Mouse (Mus musculus) 3T3-L1 (cell line): ENCODE measurements around the gene Dnajc12.
"Not testable (repeated sequence)": the region's sequence is repeated elsewhere in the genome, so short reads cannot be mapped to it uniquely, and the experiment has no call there.

Source experiments
- DNase-seq: peaks from one replicate; pipeline ENCODE4 v3.0.0-alpha.2; 2015; ENCODE audit warnings: low read depth, low spot score

Dnajc12 gene

DNA sequence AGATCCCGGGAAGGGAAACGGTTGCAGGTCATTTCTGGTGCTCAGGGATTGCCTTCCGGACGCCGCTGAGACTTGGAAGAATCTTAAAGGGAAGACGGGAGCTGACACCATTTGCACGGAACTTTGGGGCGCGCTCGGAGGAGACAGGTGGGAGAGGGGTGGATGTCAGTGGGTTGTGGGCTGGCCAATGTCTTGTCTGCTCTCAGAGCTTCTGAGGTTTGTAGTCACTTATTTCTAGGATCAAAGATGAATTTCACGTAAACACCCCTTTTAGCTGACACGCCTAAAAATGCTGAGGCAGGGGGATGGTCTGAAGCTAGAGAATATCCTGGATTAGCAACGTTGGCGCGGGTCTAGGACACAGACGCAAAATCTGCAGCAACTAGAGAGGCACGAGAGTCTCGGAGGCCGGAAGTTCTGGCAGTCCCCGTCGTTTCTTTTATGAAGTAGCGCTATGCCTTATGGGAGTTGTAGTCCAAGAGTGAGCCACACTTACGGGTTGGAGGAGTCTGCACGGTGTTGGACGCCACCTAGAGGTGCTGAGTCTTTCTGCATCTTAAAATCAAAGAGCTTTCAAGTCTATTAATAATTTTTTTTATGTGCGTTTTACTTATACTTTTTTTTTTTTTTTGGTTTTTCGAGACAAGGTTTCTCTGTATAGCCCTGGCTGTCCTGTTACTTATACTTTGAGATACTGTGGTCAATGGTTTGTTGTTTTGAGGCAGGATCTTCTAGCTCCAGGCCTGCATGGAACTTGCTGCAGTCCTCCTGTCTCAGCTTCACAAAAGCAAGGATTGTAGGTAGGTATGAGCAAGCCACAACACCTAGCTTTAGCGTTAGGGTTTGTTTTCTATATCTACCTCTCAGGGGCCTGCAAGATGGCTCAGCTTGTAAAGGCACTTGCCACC is at the start of gene Dnajc12:
TSS of gene Dnajc12 (plus strand) at position 72 of the 908 bp plus-strand sequence.
- peak; percentile 99 for DNase-seq

DNA sequence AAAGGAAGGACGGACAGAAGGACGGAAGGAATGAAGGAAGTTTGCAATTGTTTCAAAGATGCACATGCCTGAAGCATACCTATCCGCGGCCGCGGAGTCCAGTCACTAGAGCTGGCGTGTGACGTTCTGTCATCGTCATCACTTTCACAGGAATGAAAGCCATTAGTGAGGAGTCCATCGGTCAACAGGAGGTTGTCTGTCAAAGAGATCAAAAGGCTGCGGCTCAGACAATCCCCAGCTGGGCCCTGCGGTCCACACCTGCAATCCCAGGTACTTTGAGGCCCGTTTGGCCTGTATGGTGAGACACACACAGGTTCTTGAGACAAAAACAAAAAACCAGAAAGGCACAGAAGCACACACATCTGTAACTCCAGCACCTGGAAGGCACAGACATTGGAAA is 45.3 kb upstream of the Dnajc12 start:
- DNase-seq = no peak

DNA sequence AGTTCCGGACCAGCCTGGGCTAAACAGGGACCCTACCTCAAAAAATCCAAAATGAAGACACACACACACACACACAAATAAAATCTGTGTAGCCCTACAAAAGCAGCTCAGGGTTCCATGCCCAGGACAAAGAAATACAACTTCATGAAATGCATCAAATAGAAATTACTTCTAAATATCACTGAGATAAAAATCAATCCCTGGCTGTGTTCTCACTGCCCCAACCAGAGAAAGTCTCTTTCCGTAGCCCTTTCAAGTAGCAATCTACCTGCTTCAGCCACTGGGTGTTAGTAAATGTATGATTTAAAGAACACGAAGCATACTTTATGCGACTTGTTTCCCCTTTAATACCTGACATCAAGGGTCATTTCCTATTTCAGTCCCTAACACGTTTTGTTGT is 44.9 kb upstream of the Dnajc12 start:
- no peak for DNase-seq

DNA sequence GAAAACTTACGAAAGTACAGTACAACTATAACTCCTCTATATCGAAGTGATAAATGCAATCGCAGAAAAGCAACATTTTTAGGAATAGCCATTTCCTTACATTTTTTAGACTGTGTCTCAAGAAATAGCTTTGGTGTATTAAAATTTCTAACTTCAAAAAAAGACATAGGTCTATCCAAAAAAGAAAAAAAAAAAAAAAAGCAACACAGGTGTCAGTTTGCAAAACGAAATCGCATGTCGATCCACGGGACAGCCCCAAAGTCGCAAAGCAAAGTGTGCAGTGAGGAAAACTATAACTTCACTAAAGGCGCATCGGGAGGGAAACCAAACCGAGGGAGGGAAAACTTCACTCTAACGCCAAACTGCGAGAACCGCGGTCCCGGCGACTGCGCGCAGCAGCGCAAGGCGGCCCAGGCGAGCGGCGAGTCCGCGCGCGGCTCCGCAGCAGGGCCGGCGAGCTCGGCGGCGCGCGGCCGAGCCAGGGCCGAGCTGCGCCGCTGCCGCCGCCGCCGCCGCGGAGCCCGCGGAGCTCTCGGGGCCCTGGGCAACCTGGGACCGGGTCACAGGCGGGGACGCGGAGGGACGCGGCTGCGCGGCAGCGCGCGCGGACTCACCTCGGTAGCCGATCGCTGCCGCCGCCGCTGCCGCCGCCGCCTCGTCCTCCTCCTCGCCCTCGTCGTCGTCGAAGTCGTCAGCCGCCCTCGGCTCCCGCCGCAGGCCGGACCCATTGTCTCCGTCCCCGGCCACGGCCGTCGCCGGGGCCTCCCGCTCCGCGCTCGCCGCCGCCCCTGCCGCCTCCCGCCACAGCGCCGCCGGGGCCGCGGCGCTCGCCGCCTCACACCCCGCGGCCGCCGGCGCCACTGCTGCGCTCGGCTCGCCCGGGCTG is 44.0 kb upstream of the Dnajc12 start:
- DNase-seq = peak; percentile 33

DNA sequence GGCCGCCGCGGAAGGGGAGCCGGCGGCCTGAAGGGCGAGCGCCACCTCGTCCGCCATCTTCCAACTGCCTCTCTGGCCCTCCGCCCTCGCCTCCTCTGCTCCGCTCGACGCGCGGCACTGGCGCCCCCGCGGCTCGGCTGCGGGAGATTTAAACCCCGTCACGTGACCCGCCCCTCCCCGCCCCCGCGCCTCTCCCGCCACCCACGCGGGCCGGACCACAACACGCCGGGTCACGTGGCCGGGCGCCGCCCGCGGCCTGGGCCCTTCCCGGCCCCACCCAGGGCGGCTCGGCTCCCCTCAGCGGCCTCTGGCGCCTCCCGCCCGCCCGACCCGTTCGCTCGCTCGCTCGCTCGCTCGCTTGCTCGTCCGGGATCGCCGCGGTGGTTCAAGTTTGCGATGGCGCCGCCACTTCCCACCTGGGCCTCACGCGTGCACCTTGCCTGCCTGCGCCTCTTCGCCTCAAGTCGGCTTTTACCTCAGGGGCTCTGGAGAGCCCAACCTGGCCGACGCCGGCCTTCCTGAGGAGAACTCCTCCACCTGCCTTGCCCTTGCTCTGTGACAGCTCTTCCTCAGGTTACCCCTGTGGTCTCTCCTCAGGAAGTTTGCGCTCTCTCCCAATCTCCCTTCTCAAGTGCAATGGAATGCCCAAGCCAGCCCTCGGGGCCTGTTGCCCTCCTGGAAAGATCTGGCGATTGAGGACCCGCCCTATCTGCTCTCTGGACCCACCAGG is 43.2 kb upstream of the Dnajc12 start:
- DNase-seq = peak; percentile 43

- no peak for DNase-seq
Observed at GRCm38 (mm10) chr10:63341351-63341750, 40.9 kb upstream of the Dnajc12 start.

GRCm38 (mm10) chr10:63344751-63345150 is 37.5 kb upstream of the Dnajc12 start:
- no peak for DNase-seq

DNA sequence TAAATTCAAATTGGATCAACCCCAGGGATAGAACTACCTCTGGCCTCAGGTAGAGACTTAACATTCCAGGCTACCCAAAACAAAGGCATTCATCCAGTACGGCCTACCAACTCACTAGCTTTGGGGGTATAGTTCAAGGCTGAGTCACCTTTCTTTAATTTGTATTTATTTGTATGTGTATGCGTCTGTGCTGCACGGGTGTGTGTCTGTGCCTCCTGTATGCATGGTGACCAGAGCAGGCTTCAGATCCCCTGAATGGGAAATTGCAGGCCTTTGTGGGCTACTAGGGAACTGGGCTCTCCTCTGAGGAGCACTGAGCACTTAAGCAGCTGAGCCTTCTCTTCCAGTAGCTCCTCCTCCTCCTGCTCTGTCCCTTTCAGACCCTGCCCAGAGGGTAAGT is 34.0 kb upstream of the Dnajc12 start:
- no peak for DNase-seq

DNA sequence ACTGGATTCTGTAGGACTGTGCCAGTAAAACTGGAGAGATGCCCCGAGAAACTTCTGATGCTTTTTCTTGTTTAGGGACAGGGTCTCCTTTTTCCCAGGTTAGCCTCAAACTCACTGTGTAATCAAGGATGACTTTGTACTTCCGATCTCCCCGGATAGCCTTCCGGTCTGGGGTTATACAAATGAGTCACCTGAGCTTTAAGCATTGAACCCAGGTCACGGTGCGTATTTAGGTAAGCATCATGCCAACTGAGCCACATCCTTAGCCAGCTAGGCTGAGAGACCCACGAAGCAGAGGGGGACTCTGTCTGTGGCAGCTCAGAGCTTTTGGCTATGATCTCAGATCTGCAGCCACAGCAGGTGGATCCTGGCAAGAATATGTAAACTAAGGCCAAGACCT is 31.6 kb upstream of the Dnajc12 start:
- no peak for DNase-seq

DNA sequence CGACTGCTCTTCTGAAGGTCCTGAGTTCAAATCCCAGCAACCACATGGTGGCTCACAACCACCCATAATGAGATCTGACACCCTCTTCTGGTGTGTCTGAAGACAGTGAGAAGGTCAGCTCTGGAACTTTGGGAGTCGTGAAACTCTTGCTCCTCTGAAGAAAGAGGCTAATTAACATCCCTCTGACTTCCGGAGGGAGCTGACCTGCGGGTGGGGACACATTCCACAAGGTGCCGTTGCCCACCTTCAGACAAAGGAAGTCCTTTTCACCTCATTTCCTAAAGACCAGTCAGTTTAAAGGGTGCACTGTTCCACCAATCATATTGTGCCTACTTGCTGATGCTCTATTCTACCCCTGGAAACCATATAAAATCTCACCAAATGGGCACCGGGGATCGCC is 31.1 kb upstream of the Dnajc12 start:
- not testable (repeated sequence) for DNase-seq

- no peak for DNase-seq
Observed at GRCm38 (mm10) chr10:63352111-63352510, 30.1 kb upstream of the Dnajc12 start.

DNA sequence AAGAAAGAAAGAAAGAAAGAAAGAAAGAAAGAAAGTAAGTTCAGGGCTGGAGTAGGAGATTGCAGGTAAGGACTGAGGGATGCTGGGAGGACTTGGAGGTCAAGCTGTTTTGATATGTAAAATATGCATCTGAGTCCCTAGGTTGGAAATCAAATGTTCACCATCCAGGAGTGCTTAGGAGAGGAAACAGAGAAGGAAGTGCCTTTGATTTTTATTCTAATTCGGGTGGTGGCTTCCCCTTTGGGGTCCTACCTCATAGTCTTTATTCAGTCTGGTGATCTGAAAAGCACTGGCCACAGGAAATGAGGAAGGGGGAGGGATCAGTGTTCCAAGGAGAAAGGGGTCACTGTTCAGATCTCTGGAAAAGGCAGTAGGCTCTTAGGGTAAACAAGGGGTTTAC is 21.7 kb upstream of the Dnajc12 start:
- DNase-seq = no peak

GRCm38 (mm10) chr10:63365918-63366455 is 16.3 kb upstream of the Dnajc12 start:
- no peak for DNase-seq

- no peak for DNase-seq
Observed at GRCm38 (mm10) chr10:63367386-63367785, 14.9 kb upstream of the Dnajc12 start.

- no peak for DNase-seq
Observed at GRCm38 (mm10) chr10:63368041-63368440, 14.2 kb upstream of the Dnajc12 start.

DNA sequence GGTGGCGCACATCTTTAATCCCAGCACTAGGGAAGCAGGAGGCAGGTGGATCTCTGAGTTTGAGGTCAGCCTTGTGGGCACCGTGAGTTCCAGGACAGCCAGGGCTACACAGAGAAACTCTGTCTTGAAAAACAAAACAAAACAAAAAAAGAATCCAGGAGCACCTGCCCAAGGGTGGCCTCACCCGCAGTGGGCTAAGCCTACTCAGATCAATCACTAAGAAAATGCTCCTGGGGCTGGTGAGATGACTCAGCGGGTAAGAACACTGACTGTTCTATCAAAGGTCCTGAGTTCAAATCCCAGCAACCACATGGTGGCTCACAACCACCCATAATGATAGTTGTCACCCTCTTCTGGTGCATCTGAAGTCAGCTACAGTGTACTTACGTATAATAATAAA is 5.9 kb upstream of the Dnajc12 start:
- no peak for DNase-seq

GRCm38 (mm10) chr10:63377468-63377867 is 4.8 kb upstream of the Dnajc12 start:
- peak; percentile 86 for DNase-seq

- no peak for DNase-seq
Observed at GRCm38 (mm10) chr10:63378948-63379680, 3.1 kb upstream of the Dnajc12 start.

GRCm38 (mm10) chr10:63381498-63382280 is 554 bp upstream of the Dnajc12 start, which contains the start of gene Sirt1:
Gene Sirt1, minus strand, starts transcription at chr10:63381704.
- DNase-seq = no peak

DNA sequence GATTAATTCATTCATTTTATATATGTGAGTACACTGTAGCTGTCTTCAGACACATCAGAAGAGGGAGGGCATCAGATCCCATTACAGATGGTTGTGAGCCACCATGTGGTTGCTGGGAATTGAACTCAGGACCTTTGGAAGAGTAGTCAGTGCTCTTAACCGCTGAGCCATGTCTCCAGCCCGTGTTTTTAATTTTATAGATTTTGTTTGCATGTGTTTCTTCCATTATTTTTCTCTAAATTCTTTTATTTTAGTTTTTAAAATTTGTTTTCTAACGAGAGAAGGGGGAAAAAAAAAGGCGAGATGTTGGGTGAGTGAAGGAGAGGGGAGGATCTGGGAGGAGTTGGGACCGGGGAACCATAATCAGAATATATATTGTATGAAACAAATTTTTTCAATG is 3.7 kb downstream of the Dnajc12 start:
- DNase-seq = peak; percentile 36
